Mouse (Mus musculus) stomach, embryonic 15.5 days (tissue): ENCODE measurements around the gene Copg1. TPM values are rescaled to one million over a fixed set of nuclear protein-coding genes. Genes with fewer than 3 reads are reported as not detected.
A peak's percentile ranks its signal among the peaks of the same experiment; 100 is the strongest.

Experiments used
- ATAC-seq: fragments of 200-750 bp; cut with Nextera tagmentation; 2 replicates; pipeline ENCODE4 v1.8.0; 2017; ENCODE audit warnings: low read depth, moderate number of reproducible peaks, moderate TSS enrichment; ENCODE audit not compliant: insufficient read depth, low FRiP score
- H3K27ac ChIP-seq: fragments of 300-500 bp; sonication (generic); 2 replicates; pipeline ENCODE4 v1.5.1; 2015; ENCODE audit warnings: mild to moderate bottlenecking, inconsistent platforms
- H3K27me3 ChIP-seq: fragments of 300-500 bp; sonication (generic); replicated peaks from 2 replicates; pipeline ENCODE4 v1.6.1; 2015; ENCODE audit warnings: inconsistent platforms
- H3K36me3 ChIP-seq: fragments of 300-500 bp; sonication (generic); 2 replicates; pipeline ENCODE4 v1.6.1; 2015; ENCODE audit warnings: inconsistent platforms
- H3K4me1 ChIP-seq: fragments of 300-500 bp; sonication (generic); 2 replicates; pipeline ENCODE4 v1.6.1; 2015; ENCODE audit warnings: inconsistent platforms
- H3K4me2 ChIP-seq: fragments of 300-500 bp; sonication (generic); 2 replicates; pipeline ENCODE4 v1.6.1; 2015; ENCODE audit warnings: mild to moderate bottlenecking, inconsistent platforms
- H3K4me3 ChIP-seq: fragments of 300-500 bp; sonication (generic); replicated peaks from 2 replicates; pipeline ENCODE4 v1.5.1; 2015; ENCODE audit warnings: inconsistent platforms
- H3K9ac ChIP-seq: fragments of 300-500 bp; sonication (generic); 2 replicates; pipeline ENCODE4 v1.6.1; 2015; ENCODE audit warnings: inconsistent platforms
- H3K9me3 ChIP-seq: fragments of 300-500 bp; sonication (generic); 2 replicates; pipeline ENCODE4 v1.6.1; 2016; ENCODE audit warnings: inconsistent platforms
- WGBS: fragments of 180-500 bp; shearing (Covaris S2); methylation state at CpG from one replicate; pipeline ENCODE4 v1.1.7; 2015; 5-methylcytosine and 5-hydroxymethylcytosine counted together
- polyA plus RNA-seq: library from polyadenylated mRNA; unstranded; fragments of >200 nt; fragmentation: Nextera tagmentation; extraction: Ambion mirVana; gene quantifications from 2 replicates; pipeline ENCODE4 v1.2.1, GENCODE M21; 2015

The Copg1 gene
- polyA plus RNA-seq = 157 and 163 TPM in 2 replicates

GRCm38 (mm10) chr6:87887594-87888233 lies at the start of gene Copg1:
Copg1 (plus strand) TSS chr6:87887814.
- peak within 1 kb of the TSS; percentile 68 for H3K27ac ChIP-seq
- H3K4me2 ChIP-seq = peak within 1 kb of the TSS; percentile 52
- H3K4me1 ChIP-seq = peaks cover 13% of the 10 kb centered on the region
- H3K9me3 ChIP-seq = no peaks in the 10 kb centered on the region
- ATAC-seq = peak; percentile 96
- H3K9ac ChIP-seq = peak within 1 kb of the TSS; percentile 76
- H3K36me3 ChIP-seq = peaks cover 29% of the 10 kb centered on the region
- H3K27me3 ChIP-seq = no peaks in the 10 kb centered on the region
- under 1% methylated on average over 31 of the region's 31 CpGs for WGBS
- peak within 1 kb of the TSS; percentile 70 for H3K4me3 ChIP-seq

- Histone ChIP-seq H3K4me1 (0 out of 2 replicates have a peak, but pooled peaks cover 6% of the 10 kb centered on the region), H3K36me3 (peaks cover 20% of the 10 kb centered on the region), H3K27ac (peak within 1 kb of the TSS; percentile 95), H3K4me3 (peak within 1 kb of the TSS; percentile 65), H3K9ac (peak within 1 kb of the TSS; percentile 63), H3K9me3 (no peaks in the 10 kb centered on the region), H3K4me2 (peak within 1 kb of the TSS; percentile 74), H3K27me3 (no peaks in the 10 kb centered on the region)
- peak; percentile 98 for ATAC-seq
- WGBS = under 1% methylated on average over 46 of the region's 46 CpGs
Observed at GRCm38 (mm10) chr6:87838551-87839197, 48.9 kb upstream of the Copg1 start, which contains the start of gene Isy1. Isy1 (minus strand) TSS chr6:87838798.

GRCm38 (mm10) chr6:87839797-87840341 lies 47.7 kb upstream of the Copg1 start:
- WGBS = 54% methylated on average over 11 of the region's 11 CpGs
- no peak for ATAC-seq
- peaks cover 29% of the 10 kb centered on the region for H3K36me3 ChIP-seq
- H3K4me3 ChIP-seq = no peak overlapping the region
- H3K4me1 ChIP-seq = 0 out of 2 replicates have a peak, but pooled peaks cover 6% of the 10 kb centered on the region
- peak overlapping the region; percentile 74; the same call in 1 of the 2 replicates for H3K4me2 ChIP-seq
- no peaks in the 10 kb centered on the region for H3K27me3 ChIP-seq
- H3K9me3 ChIP-seq = no peaks in the 10 kb centered on the region
- 0 out of 2 replicates have a peak overlapping the region, but pooled peaks have one; percentile 95 for H3K27ac ChIP-seq
- H3K9ac ChIP-seq = no peak overlapping the region

- H3K27me3 ChIP-seq = no peaks in the 10 kb centered on the region
- no peak for ATAC-seq
- no peak overlapping the region for H3K4me2 ChIP-seq
- H3K4me3 ChIP-seq = no peak overlapping the region
- no peaks in the 10 kb centered on the region for H3K9me3 ChIP-seq
- no peak overlapping the region for H3K27ac ChIP-seq
- 75% methylated on average over 8 of the region's 8 CpGs for WGBS
- no peak overlapping the region for H3K9ac ChIP-seq
- peaks cover 36% of the 10 kb centered on the region for H3K36me3 ChIP-seq
- H3K4me1 ChIP-seq = 0 out of 2 replicates have a peak, but pooled peaks cover 6% of the 10 kb centered on the region
Observed at GRCm38 (mm10) chr6:87841635-87842034, 46.0 kb upstream of the Copg1 start.

GRCm38 (mm10) chr6:87842254-87842653 lies 45.4 kb upstream of the Copg1 start:
- no peak overlapping the region for H3K27ac ChIP-seq
- 23% methylated on average over 1 of the region's 1 CpGs for WGBS
- H3K27me3 ChIP-seq = no peaks in the 10 kb centered on the region
- H3K9me3 ChIP-seq = no peaks in the 10 kb centered on the region
- H3K4me1 ChIP-seq = peaks cover 6% of the 10 kb centered on the region; the same call in 1 of the 2 replicates
- H3K4me3 ChIP-seq = no peak overlapping the region
- no peak for ATAC-seq
- no peak overlapping the region for H3K4me2 ChIP-seq
- peaks cover 36% of the 10 kb centered on the region for H3K36me3 ChIP-seq
- no peak overlapping the region for H3K9ac ChIP-seq

GRCm38 (mm10) chr6:87845031-87845695 lies 42.5 kb upstream of the Copg1 start:
- H3K36me3 ChIP-seq = peaks cover 36% of the 10 kb centered on the region
- H3K4me1 ChIP-seq = peaks cover 5% of the 10 kb centered on the region
- H3K27ac ChIP-seq = no peak overlapping the region
- no peak overlapping the region for H3K4me3 ChIP-seq
- H3K9me3 ChIP-seq = no peaks in the 10 kb centered on the region
- H3K27me3 ChIP-seq = no peaks in the 10 kb centered on the region
- no peak for ATAC-seq
- WGBS = 92% methylated on average over 13 of the region's 13 CpGs
- H3K9ac ChIP-seq = no peak overlapping the region
- no peak overlapping the region for H3K4me2 ChIP-seq

- Histone ChIP-seq H3K9me3 (no peaks in the 10 kb centered on the region), H3K9ac (no peak overlapping the region), H3K27me3 (no peaks in the 10 kb centered on the region), H3K4me2 (no peak overlapping the region), H3K4me3 (no peak overlapping the region), H3K27ac (no peak overlapping the region), H3K4me1 (peaks cover 5% of the 10 kb centered on the region), H3K36me3 (peaks cover 33% of the 10 kb centered on the region)
- ATAC-seq = no peak
- WGBS = 74% methylated on average over 1 of the region's 1 CpGs
Observed at GRCm38 (mm10) chr6:87846813-87847212, 40.8 kb upstream of the Copg1 start.

- under 1% methylated on average over 8 of the region's 8 CpGs for WGBS
- Histone ChIP-seq H3K36me3 (peaks cover 8% of the 10 kb centered on the region), H3K4me2 (peak overlapping the region; percentile 63), H3K9me3 (no peaks in the 10 kb centered on the region), H3K4me3 (peak overlapping the region; percentile 99), H3K27me3 (no peaks in the 10 kb centered on the region), H3K4me1 (peaks cover 5% of the 10 kb centered on the region), H3K27ac (peak overlapping the region; percentile 92), H3K9ac (peak overlapping the region; percentile 100)
- no peak for ATAC-seq
Observed at GRCm38 (mm10) chr6:87849780-87850154, 37.8 kb upstream of the Copg1 start.

- Histone ChIP-seq H3K27me3 (no peaks in the 10 kb centered on the region), H3K4me3 (peak overlapping the region; percentile 99), H3K36me3 (peaks cover 3% of the 10 kb centered on the region), H3K27ac (peak overlapping the region; percentile 92), H3K9ac (peak overlapping the region; percentile 100), H3K4me1 (peaks cover 5% of the 10 kb centered on the region), H3K9me3 (no peaks in the 10 kb centered on the region), H3K4me2 (peak overlapping the region; percentile 63)
- under 1% methylated on average over 73 of the region's 73 CpGs for WGBS
- ATAC-seq = peak; percentile 61
Observed at GRCm38 (mm10) chr6:87850155-87850899, 37.3 kb upstream of the Copg1 start.

GRCm38 (mm10) chr6:87850900-87851614 lies 36.6 kb upstream of the Copg1 start, which contains the start of gene Cnbp:
Cnbp (minus strand) TSS chr6:87851106.
- Histone ChIP-seq H3K27me3 (no peaks in the 10 kb centered on the region), H3K4me2 (peak within 1 kb of the TSS; percentile 80), H3K27ac (peak within 1 kb of the TSS; percentile 92), H3K4me1 (peaks cover 5% of the 10 kb centered on the region), H3K9me3 (no peaks in the 10 kb centered on the region), H3K4me3 (peak within 1 kb of the TSS; percentile 99), H3K9ac (peak within 1 kb of the TSS; percentile 100), H3K36me3 (no peaks in the 10 kb centered on the region)
- under 1% methylated on average over 47 of the region's 55 CpGs for WGBS
- ATAC-seq = peak; percentile 99
